Mouse (Mus musculus) olfactory bulb, adult 2 months (tissue): ENCODE results near the gene Mta1.

ENCODE experiments used
- CTCF ChIP-seq: fragments of 200-500 bp; IDR thresholded peaks from 2 replicates; pipeline ENCODE4 v1.5.1; 2012; ENCODE audit warnings: low read depth, mild to moderate bottlenecking, low read length, moderate library complexity; ENCODE audit not compliant: insufficient read depth
- POLR2A ChIP-seq: fragments of 200-500 bp; IDR thresholded peaks from 2 replicates; pipeline ENCODE4 v1.6.1; 2012; ENCODE audit warnings: mild to moderate bottlenecking, low read depth, low read length, moderate library complexity; ENCODE audit not compliant: insufficient read depth

- TF ChIP-seq CTCF (no peak), POLR2A (no peak)
Observed at GRCm38 (mm10) chr12:113138901-113139864, 41.1 kb downstream of the Mta1 start.
